16 mouse cellular contexts compared by ENCODE assay signal in genomic region chr3:130702289-130702688, GRCm38 (mm10).
"Had no signal": no experiment of that assay in that cellular context is flagged by ENCODE, and none has a peak within 500 bp of the region (broad histone marks: within the 10 kb centered on the region; RNA-seq: fewer than 3 reads in every experiment).

No protein-coding gene starts in this region.

- H3K9ac ChIP-seq: liver, embryonic 15.5 days; liver, postnatal 0 days; lung, embryonic 15.5 days; midbrain, embryonic 12.5 days; midbrain, embryonic 15.5 days; neural tube, embryonic 12.5 days had no signal

- H3K4me3 ChIP-seq: liver, embryonic 15.5 days; lung, embryonic 15.5 days; megakaryocyte, embryonic 14.5 days; midbrain, embryonic 12.5 days; midbrain, embryonic 15.5 days; neural tube, embryonic 12.5 days had no signal

- H3K4me2 ChIP-seq: liver, embryonic 15.5 days; lung, embryonic 15.5 days; midbrain, embryonic 12.5 days; midbrain, embryonic 15.5 days; neural tube, embryonic 12.5 days had no signal

- DNase-seq: liver, postnatal 0 days; lung, adult 2 months; lung, postnatal 14 days; lung, postnatal 36 days; right cerebral cortex, postnatal 14 days; thymus, adult 2 months; thymus, postnatal 25 days; thymus, postnatal 4 days had no signal

- ATAC-seq: liver, postnatal 0 days; lung, postnatal 0 days; midbrain, embryonic 15.5 days had no signal

- H3K4me1 ChIP-seq: midbrain, embryonic 12.5 days; neural tube, embryonic 12.5 days had no signal

- H3K9me3 ChIP-seq: liver, embryonic 15.5 days; lung, embryonic 15.5 days; megakaryocyte, embryonic 14.5 days; midbrain, embryonic 12.5 days; midbrain, embryonic 15.5 days; neural tube, embryonic 12.5 days had no signal

- H3K27me3 ChIP-seq: liver, embryonic 15.5 days; lung, embryonic 15.5 days; megakaryocyte, embryonic 14.5 days; midbrain, embryonic 12.5 days; midbrain, embryonic 15.5 days; neural tube, embryonic 12.5 days had no signal

- H3K27ac ChIP-seq: liver, embryonic 15.5 days; lung, embryonic 15.5 days; macrophage; midbrain, embryonic 12.5 days; midbrain, embryonic 15.5 days; neural tube, embryonic 12.5 days had no signal
